Mouse (Mus musculus): Measurements from ENCODE around the gene Snap23.
"Not testable (repeated sequence)": the region's sequence is repeated elsewhere in the genome, so short reads cannot be mapped to it uniquely, and the experiment has no call there.

Snap23 gene

DNA sequence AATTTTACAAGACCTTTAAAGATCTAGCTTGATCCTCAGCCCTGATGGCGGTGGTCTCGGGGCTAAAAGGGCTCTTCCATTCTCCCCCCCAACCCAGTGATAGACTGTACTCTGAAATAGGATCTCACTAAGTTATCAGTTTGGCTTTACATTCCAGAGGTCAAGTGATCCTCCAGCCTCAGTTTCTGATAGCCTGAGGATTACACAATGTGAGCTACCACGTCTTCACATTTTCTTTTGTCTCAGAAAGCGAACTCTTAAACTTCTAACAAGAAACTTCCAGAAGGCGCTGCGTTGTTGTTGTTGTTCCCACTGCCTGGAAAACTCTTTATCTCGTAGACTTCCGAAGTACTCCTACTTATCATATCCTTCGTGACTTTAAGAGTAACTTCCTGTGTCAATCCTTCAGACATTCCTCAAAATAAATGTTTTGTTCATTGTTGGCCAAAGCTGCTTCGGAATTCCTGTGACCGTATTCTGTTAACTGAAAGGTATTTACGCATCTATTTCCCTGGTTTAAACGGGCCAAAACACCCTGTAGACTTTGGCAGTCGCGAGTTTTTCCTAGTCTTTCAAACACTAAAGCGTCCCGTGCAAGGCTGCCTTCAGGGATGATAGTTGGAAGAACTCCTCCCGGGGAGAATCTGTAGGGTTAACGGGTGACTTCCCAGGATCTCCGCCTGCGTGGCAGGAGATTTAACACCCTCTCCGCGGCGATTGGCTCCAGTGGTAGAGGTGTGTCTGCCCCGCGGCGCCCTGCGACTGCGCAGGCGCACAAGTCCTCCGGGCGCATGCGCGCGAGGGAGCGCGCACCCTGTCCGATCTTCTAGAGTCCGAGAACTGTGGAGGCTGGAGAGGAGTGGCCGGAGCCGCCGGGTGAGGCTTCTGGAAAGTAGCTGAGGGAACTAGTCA, at the start of gene Snap23:
Gene Snap23 (plus strand): TSS at position 786 of the 912 bp plus-strand sequence.
- DNase-seq: peak; percentile 97

DNA sequence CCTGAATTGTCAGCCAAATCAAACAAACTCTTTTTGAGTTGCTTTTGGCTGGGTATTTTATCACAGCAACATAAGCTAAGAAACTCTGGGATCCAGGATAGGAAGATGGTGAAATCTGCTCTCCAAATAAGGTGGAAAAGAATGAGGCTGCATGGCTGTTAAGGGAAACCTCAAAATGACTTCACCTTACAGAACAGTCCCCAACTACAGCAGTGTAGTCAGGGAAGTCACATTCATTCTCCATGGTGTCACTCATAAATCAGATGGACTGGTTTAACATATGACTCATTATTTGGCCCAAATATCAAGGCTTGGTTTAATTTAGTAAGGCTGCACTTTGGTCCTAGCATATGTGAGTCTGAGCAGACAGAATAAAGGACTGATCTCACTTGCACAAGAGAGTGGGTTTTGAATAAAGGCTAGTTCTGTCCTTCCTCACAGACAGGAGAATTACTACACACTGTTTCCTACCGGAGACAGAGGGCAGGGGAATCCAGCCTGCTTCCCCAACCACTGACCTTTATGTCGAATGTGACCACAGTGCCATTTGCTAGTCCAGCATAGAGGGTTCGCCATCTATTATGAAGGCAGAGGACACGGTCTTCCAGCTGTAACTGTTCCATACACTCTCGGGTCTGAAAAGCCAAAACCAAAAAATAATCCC, 48.8 kb upstream of the Snap23 start:
- no peak for DNase-seq

DNA sequence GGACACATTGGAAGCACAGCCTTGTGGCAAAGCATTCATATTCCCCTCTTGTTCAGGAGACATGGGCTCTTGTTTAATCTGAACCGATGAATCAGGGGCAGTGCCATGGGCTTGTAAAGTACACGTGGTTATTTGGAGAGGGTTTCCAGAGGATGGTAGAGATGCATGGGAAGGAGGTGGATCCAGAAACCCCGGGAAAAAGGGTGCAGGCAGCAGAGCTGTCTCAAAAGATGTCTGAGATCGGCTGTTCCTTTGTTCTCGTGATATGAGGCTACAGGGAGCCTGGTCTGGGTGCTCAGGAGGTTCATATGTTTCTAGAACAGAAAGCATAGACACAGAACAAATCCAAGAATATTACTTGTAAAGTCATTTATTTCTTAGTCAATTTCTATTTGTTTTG, 40.7 kb upstream of the Snap23 start:
- no peak for DNase-seq

DNA sequence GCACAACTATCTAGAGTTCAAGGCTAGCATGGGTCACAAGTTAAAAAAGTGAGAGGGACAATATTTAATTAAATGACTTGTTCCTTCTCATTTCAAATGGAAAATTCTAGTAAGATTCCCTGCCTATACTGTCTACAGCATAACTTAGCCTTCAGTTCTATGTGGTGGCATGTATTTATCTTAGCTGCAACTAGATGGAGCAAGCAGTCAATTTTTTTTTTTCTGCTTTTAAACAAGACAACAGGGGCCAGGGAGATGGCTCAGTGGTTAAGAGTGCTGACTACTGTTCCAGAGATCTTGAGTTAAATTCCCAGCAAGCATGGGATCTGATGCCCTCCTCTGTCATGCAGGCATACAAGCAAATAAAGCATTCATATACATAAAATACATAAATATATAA, 37.9 kb upstream of the Snap23 start:
- DNase-seq: no peak

DNA sequence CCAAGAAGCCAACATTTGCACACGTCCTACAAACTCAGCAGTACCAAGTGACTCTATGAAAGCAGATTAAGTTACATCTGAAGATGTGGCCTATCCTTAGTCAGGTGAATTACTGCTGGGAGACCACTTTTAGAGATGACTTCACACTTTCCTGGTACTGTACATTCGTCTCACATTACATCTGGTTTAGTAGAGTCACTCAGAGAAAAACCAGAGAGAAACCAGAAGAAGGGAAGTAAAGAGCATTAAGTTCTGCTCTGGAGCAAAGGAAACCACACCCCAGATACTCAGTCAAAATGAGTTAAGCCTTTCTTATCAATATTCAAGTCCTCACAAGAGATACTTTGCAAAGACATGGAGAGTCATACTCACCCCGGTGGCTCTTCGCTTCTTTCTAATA, 36.2 kb upstream of the Snap23 start:
- no peak for DNase-seq

DNA sequence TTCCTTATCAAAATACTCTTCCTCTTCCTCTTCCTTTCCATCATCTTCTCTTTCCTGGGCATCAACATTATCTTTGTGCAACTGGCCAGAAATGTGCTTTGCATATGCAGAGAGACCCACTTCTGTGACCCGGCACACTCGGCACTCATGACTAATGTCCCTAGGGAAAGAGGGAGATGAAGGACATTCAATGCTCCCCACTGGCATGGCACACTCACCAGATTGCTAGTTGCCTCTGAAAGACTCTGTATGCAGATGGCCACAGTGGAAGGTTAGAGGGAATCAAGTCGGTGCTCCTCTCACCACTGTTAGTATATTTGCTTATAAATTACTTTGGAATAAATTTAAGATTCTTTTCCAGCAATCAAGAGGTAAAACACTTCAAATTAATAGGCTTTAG, 28.1 kb upstream of the Snap23 start:
- no peak for DNase-seq

DNA sequence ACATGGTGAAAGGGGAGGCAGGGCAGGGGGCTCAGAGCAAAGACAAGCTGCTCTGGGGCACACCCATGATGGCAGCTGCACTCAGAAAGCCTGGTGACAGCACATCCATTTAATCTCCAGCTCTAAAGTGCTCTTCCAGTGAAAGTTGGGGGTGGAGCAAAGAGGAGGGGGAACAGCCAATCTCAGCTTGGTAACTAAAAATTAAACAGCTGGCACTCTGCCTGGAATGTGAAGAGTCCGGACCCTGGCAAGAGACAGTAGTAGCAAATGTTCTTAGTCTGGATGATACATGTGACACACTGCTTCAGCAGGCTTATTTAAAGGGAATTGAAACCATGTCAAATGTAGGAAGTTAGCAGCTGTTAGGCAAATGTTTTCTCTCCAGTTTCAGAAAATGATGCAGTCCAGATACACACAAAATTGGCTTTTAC, 27.7 kb upstream of the Snap23 start:
- DNase-seq: peak; percentile 25

DNA sequence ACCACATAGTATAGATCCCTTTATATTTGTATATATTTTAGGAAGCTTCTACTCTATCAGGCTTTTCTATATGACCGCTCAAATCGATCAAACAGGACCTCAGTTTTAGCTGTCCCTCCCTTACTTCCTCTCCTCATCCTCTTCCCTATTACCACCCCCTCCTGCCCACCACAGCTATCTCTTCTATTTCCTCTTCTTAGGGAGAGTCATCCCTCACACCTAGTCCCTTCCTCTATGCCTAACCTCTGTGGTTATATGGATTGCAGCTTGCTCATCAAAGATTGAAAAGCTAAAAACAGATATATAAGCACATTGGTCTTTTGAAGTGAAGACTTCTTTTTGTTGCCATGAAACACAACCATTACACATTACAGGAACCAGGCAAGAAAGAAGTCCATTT, 22.7 kb upstream of the Snap23 start:
- DNase-seq: no peak

DNA sequence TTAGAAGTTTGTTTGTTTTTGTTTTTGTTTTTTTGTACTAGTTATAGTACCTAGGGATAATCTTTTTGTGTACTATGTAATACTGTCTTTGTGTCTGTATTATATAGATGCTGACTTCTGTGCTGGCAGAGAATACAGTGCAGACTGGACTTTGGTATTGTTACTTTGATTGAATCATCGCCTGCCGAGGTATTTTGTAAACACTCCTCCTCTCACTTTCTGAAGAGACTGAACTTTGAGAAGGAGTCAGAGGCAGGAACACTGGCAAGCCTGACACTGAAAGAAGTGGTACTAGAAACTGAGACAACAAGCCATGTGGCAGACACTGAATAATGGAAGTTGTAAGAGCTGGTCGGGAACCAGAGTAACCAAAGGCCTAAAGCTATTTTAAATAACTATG, 10.6 kb upstream of the Snap23 start:
- no peak for DNase-seq

DNA sequence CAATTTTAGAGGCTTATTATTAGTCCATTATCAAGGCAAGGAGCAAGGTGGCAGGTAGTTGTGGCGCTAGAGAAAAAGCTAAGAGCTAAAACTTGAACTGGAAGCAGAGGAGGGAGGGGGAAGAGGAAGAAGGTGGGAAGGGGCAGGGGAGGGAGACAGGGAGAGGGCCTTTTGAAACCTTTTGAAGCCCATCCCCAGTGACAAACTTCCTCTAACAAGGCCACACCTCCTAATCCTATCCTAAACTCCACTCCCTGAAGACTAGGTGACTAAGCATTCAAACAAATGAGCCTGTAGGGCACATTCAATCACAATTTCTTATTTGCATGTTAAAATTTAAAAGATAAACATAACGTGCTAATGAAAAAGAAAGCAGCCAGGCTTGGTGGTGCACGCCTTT, 8.7 kb upstream of the Snap23 start:
- no peak for DNase-seq

DNA sequence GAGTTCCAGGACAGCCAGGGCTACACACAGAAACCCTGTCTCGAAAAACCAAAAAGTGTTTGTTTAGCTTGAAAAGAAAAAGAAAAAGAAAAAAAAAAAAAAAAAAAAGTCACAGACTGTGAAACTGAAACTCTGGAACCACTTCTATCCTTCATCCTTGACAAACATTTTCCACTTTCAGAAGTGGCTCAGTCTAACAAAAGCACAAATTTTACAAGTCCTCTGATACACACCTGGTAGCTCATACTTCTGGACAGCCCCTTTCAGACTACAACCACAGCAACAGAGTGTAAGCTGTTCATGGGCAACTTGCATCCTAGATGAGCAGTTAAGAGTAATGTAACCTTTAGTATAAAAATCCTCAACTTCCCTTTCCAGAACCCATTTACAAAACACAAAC, 5.9 kb upstream of the Snap23 start:
- DNase-seq: no peak

DNA sequence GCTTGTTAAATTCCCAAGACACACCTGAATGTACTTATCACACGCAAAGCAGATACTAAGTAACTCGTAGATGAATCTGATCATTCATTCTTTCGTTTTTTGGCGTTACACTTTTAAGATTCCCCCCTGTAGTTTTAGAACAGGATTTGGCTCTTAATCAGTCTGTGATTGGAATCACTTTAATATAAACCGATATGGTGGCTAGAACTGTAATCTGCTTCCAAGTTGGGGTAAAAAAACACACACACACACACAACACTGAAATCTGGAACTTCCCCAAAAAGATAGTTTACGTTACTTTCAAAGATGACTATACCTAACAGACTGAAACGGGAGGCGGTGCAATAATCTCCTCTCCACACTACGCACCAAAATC, 4.6 kb upstream of the Snap23 start:
- no peak for DNase-seq

DNA sequence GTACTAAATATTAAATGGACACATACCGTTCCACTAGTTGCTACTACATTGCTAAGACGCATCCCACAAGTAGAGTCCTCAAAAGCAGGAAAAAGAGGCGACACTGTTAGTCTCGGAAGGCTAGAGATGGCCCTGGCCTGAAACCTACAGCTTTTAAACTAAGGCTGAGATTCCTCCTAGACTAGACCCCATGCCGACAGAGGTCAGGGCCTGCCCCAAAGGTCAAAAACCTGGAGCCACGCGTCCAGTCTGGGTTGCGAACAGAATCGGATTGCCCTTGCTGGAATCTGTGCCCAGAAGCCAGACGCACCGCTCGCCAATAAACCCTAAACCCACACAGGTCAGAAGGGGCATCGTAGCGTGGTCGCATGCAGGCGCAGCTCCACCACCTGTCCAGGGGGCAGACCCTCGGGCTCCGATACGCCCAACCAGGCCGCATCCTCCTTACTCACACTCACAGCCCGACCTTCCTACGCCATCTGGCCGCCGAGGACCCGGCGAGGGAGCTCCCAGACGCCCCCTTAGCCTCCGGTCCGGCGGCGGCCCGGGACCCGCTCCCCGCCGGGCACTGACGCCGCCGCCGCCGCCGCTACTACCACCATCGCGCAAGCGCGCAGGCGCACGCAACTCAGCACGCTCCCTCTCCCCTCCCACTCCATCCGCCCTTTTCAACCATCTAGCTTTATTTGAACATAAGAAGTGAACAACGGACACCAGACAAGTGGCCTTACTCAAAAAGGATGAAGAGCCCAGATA, 4.1 kb upstream of the Snap23 start, which contains the start of gene Zfp106:
Gene Zfp106 (minus strand): TSS at position 609 of the 756 bp plus-strand sequence.
- DNase-seq: peak; percentile 88

DNA sequence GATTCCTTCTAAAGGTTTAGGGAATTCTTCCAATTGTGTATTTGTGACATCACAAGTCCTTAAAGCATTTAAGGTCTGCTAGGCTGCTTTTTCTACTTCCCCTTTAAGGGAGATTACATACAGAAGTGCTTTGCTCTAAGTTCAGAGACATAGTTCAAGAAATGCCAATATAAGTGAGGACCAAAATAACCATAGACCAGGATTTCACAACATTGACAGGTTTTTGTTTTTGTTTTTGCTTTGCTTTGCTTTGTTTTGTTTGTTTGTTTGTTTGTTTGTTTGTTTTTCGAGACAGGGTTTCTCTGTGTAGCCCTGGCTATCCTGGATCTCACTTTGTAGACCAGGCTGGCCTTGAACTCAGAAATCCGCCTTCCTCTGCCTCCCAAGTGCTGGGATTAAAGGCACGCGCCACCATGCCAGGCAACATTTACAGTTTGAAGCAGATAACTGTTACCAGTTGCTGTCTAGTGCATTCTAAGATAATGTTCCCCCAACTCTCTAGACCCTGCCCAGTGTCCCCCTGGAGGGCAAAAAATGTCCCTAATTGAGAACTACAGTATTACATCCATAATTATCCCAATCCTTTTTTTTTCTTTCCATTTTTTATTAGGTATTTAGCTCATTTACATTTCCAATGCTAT, 2.8 kb upstream of the Snap23 start:
- DNase-seq: not testable (repeated sequence)

DNA sequence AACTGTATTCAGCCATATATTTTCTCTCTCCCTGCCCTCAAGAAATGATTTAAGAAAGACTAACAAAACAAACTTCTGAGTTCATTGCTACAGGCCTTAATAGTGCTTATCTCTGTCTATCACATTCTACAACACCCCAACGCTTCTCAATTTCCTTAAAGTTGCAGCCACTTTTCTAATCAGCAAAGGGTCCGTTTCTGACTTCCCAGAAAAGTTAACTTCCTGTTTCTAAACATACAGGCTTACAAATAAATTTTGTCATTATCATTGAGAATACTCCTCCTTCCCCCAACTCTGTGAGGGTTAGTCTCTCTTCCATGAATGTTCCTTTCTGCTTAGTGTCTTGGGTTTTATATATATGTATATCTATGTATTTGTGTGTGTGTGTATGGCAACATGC, 2.1 kb upstream of the Snap23 start:
- DNase-seq: no peak

DNA sequence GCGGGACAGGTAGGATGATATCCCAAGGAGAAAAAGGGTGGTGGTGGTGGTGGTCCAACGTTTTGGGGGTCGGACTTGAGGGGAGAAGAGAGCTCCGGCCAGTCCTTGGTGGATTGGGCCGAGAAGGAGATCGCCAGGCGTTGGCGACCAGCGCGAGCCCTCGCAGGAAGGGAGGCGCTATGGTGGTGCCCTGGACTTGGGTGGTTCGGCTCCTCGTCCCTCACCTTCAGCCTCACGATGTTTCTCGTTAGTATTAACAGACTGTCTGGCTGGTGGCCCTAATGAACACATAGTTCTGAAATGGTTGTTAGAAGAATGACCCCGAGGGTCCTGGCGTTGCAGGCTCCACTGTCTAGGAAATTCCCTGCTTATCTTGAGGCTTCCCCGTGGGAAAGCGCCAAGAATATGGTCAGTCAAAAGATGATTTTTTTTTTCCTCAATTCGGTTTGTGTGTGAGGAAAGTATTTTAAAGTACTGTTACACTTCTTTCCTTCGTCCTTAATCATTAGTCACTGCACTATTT, 388 bp downstream of the Snap23 start:
- no peak for DNase-seq

DNA sequence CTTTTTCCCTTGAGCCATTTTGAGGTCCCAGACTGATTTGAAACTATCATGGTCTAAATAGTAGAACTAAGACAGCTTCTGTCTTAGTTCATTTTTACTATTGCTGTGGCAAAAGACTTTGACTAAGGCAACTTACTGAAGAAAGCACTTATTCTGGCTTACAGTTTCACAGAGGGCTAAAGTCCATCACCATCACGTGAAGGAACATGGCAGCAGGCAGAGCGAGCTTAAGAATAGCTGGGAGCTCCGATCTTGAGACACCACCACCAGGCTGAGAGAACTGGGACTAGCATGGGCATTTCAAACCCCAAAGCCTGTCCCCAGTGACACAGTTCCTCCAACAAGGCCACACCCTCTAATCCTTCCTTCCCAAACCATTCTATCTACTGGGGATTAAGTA, 3.6 kb downstream of the Snap23 start:
- DNase-seq: no peak

DNA sequence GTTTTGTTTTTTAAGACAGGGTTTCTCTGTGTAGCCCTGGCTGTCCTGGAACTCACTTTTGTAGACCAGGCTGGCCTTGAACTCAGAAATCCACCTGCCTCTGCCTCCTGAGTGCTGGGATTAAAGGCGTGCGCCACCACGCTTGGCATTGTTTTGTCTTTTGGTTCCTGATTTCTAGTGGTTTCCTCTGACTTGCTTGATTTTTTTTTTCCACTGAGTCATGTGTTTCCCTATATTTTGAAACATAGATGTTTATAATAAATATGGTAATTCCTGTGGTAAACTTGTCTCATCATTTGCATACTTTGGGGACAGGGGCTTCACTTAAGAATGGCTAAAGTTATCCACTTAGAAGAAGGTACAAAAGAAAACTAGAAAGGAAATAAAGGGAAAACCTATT, 4.7 kb downstream of the Snap23 start:
- DNase-seq: not testable (repeated sequence)

DNA sequence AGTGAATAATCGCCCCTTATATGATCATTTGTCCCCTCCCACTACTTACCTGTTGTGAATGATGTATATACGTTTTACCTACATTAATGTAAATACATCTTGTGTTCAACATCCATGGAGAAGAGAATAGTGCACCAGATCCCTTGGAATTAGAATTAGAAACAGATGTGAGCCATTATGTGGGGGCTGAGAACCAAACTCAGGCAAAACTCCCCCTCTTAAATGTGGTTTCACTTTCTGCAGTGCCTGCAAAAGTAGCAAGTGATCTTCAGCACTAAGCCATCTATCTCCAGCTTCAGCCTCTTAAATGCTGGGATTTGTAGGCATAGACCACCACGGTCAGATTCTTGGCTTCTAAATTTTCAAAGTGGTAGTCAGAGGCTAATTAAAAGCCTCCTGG, 7.7 kb downstream of the Snap23 start:
- DNase-seq: no peak

DNA sequence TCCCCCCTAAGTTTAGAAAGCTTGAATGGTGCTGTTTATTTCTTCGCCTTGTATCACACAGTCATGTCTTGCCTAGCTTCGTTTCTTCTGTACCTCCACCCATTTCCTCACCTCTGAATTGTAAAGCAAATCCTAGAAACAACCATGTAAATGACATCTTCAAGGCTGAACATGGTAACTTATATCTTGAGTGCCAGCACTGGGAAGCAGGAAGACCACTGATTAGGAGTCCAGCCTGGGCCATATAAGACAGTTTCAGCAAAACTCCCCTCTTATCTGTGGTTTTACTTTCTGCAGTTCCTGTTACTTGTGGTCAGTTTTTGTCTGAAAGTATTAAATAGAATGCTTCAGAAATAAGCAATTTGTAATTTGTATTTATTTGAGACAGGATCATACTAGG, 8.5 kb downstream of the Snap23 start:
- no peak for DNase-seq

DNA sequence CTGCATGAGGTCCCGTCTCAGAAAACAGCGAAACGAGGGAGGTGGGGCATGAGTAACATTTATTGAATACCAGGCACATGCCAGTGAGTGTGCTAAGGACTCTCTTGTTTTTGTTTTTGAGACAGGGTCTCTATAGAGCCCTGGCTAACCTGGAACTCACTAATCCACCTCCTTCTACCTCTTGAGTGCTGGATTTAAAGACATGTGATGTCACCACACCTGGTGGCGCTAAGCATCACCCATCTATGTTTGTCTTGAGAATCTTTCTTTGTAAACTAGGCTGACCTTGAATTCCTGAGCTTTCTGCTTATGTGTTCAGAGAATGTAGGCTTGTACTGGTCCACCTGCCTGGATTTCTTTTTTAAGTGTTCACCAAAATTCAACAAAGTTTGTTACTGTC, 10.3 kb downstream of the Snap23 start:
- DNase-seq: no peak

DNA sequence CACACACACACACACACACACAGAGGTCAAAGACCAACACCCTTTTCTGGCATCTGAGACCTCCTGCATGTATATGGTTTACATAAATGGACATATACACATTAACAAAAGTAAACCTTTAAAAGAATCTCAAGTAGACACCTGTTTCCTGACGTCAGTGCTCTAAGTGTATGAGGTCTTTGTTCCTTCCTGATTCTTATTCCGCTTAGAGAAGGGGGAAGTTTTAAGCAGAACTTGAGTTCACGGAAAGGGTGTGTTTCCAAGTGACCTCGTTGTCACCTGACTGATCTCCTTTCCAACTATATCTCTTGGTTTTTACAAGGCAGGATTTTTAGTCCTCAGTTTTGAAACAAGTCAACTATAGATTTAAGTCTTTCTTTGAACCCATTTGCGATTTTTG, 10.8 kb downstream of the Snap23 start:
- DNase-seq: no peak

DNA sequence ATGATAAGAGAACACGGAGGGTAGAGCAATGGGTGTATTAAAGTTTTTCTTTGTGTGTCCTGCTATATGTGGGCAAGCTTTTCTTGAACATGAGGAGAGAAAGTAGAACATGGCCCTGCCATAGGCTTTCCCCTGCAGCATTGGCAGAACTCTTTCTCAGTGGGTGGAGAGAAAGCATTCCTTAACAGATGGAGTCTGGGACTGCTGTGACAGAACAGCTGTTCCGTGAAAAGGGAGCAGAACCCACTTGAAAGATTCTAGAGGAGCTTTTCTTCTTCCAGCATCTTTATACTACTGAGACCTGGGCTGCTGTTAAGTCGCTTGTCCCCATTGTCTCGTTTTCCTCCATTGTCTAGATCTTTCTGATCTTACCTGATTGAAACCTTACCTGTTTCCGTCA, 22.3 kb downstream of the Snap23 start:
- DNase-seq: no peak
